Mouse (Mus musculus) erythroblast, embryonic 14.5 days (primary cell): ENCODE results near the gene Cuedc1. TPM values are rescaled to one million over a fixed set of nuclear protein-coding genes. Genes with fewer than 3 reads are reported as not detected.

ENCODE experiments used
- H3K27me3 ChIP-seq: 2 replicates; pipeline ENCODE4 v1.6.1; 2012; ENCODE audit warnings: inconsistent platforms; ENCODE audit not compliant: control insufficient read depth
- H3K36me3 ChIP-seq: 2 replicates; pipeline ENCODE4 v1.6.1; 2012; ENCODE audit warnings: mild to moderate bottlenecking, inconsistent platforms; ENCODE audit not compliant: control insufficient read depth
- H3K4me1 ChIP-seq: 2 replicates; pipeline ENCODE4 v1.6.1; 2012; ENCODE audit warnings: inconsistent platforms; ENCODE audit not compliant: control insufficient read depth
- H3K4me3 ChIP-seq: replicated peaks from 2 replicates; pipeline ENCODE3; 2012; ENCODE audit warnings: moderate library complexity, mild to moderate bottlenecking, inconsistent platforms
- H3K9me3 ChIP-seq: 2 replicates; pipeline ENCODE4 v1.6.1; 2012; ENCODE audit warnings: low read length, inconsistent platforms, mixed read lengths; ENCODE audit not compliant: control insufficient read depth
- GATA1 ChIP-seq: IDR thresholded peaks from 2 replicates; pipeline ENCODE4 v1.6.1; 2012; ENCODE audit warnings: low read length, inconsistent platforms, mixed read lengths
- TAL1 ChIP-seq: IDR thresholded peaks from 3 replicates; pipeline ENCODE4 v1.6.1; 2012; ENCODE audit warnings: low read length, inconsistent platforms, mixed read lengths
- polyA plus RNA-seq: library from polyadenylated mRNA; stranded (reverse); fragments of >175 nt; gene quantifications from 2 replicates; pipeline ENCODE4 v1.2.3, GENCODE M21; 2012

Cuedc1 gene
- polyA plus RNA-seq, 1 experiment, result 0.05 TPM

DNA sequence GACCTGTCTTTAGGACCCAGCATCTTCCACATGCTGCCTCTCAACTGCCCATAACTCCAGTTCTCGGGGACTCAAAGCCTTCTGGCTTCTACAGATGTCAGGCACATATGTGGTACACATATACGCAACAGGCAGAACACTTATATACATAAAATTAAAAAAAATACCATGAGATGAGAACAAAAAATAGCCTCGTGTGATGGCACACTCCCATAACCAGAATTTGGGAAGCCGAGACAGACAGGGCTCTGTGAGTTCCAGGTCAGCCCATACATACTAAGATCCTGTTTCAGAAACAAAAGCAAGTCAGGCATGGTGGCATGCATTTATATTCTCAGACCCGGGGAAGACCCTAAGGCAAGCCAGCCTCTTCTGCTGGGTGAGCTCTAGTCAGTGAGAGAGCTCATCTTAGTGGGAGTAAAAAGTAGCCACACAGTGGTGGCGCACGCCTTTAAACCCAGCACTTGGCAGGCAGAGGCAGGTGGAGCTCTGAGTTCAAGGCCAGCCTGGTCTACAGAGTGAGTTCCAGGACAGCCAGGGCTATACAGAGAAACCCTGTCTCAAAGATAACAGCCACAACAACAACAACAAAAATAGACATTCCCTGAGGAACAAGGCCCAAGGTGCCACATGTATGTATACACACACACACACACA lies 14.9 kb downstream of the Cuedc1 start:
- TF ChIP-seq GATA1 (no peak), TAL1 (no peak)
- H3K9me3 ChIP-seq, result no peaks in the 10 kb centered on the region
- H3K36me3 ChIP-seq, result no peaks in the 10 kb centered on the region
- H3K27me3 ChIP-seq, result peaks cover 5% of the 10 kb centered on the region; the same call in 1 of the 2 replicates
- H3K4me1 ChIP-seq, result no peaks in the 10 kb centered on the region
- H3K4me3 ChIP-seq, result no peak overlapping the region

DNA sequence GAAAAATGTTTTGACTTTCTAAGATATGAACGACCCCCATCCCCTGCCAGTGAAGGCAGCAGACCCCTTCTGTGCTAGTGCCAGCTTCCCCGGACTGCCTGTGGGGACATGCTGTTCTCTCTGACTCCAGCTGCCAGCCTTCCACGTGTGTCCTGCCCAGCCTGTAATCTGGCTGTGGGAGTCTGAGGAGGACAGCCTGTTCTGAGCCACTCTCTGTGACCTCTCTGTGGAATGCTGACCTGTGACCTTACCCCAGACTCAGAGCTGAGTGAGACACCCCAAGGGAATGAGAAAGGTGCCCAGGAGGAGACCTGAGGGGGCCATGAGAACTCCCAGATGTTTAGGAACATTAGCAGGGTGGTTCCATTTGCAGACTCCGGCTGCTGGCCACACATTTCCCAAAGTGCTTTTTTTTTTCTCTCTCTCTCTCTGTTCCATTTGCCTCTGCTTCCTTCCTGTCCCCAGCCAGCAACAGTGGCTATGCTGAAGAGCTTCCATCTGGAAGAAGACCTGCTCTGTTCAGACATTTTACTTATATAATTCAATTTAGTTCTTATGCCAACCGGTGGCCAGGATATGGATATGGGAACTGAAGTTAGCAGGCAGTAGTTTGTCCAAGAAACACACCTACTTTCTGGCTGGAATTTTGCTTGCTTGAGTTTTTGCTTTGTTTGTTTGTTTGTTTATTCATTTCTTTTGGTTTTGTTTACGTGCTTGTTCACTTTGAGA lies 15.8 kb downstream of the Cuedc1 start:
- H3K9me3 ChIP-seq, result no peaks in the 10 kb centered on the region
- peaks cover 6% of the 10 kb centered on the region; the same call in 1 of the 2 replicates for H3K27me3 ChIP-seq
- H3K4me3 ChIP-seq, result no peak overlapping the region
- H3K36me3 ChIP-seq, result no peaks in the 10 kb centered on the region
- no peak for TF ChIP-seq TAL1
- TF ChIP-seq GATA1, result no peak
- H3K4me1 ChIP-seq, result no peaks in the 10 kb centered on the region

DNA sequence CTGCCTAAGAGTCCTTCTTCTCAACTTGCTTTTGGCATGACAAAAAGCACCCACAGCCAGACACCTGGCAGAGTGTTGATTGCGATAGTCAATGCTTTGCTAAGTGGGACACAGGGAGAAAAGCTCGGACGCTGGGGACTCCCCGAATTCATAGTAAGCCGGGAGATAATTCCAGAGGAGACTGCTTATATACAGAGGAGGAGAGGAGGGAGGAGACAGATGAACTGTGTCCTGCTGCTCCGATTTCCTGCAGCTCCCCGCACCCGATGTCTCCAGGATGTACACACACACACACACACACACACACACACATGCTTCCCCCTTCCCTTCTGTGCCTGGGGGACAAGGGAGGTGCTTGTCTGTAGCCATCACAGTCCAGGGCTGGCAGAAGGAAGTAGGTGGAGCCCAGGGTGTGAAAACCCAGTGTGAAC lies 17.0 kb downstream of the Cuedc1 start:
- Histone ChIP-seq H3K9me3 (no peaks in the 10 kb centered on the region), H3K36me3 (no peaks in the 10 kb centered on the region), H3K27me3 (peaks cover 12% of the 10 kb centered on the region; the same call in 1 of the 2 replicates), H3K4me1 (no peaks in the 10 kb centered on the region), H3K4me3 (no peak overlapping the region)
- TF ChIP-seq GATA1, result no peak
- TF ChIP-seq TAL1, result no peak

DNA sequence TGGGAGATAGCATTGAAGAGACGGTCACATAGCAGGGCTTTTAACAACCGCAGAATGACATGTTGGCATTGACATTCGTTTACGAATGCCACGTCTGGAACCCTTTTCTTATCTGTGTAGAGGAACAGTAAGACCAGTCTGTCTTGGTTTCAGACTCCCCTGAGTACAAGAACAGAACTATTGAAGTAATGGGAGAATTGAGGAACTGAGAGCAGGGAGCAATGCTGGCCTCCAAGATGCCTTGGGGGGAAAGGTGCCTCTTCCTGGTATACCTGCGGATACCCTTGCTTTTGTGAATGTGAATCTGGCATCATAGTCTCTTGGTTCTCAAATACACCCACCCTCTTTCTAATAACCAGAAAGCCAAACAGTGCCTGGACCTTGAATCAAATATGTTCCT lies 18.7 kb downstream of the Cuedc1 start:
- Histone ChIP-seq H3K27me3 (peaks cover 12% of the 10 kb centered on the region; the same call in 1 of the 2 replicates), H3K4me1 (no peaks in the 10 kb centered on the region), H3K36me3 (no peaks in the 10 kb centered on the region), H3K9me3 (no peaks in the 10 kb centered on the region), H3K4me3 (no peak overlapping the region)
- TF ChIP-seq GATA1, result no peak
- no peak for TF ChIP-seq TAL1

GRCm38 (mm10) chr11:88117356-88118090 lies 19.7 kb downstream of the Cuedc1 start:
- Histone ChIP-seq H3K4me3 (no peak overlapping the region), H3K4me1 (no peaks in the 10 kb centered on the region), H3K9me3 (no peaks in the 10 kb centered on the region)

GRCm38 (mm10) chr11:88118091-88118440 lies 20.2 kb downstream of the Cuedc1 start:
- Histone ChIP-seq H3K27me3 (peaks cover 12% of the 10 kb centered on the region; the same call in 1 of the 2 replicates), H3K9me3 (no peaks in the 10 kb centered on the region), H3K36me3 (no peaks in the 10 kb centered on the region), H3K4me3 (no peak overlapping the region), H3K4me1 (no peaks in the 10 kb centered on the region)
- TF ChIP-seq GATA1 (no peak), TAL1 (no peak)

More at GRCm38 (mm10) chr11:88117356-88118090, 19.7 kb downstream of the Cuedc1 start:
- Histone ChIP-seq H3K27me3 (peaks cover 12% of the 10 kb centered on the region; the same call in 1 of the 2 replicates), H3K36me3 (no peaks in the 10 kb centered on the region)
- no peak for TF ChIP-seq TAL1
- TF ChIP-seq GATA1, result no peak

DNA sequence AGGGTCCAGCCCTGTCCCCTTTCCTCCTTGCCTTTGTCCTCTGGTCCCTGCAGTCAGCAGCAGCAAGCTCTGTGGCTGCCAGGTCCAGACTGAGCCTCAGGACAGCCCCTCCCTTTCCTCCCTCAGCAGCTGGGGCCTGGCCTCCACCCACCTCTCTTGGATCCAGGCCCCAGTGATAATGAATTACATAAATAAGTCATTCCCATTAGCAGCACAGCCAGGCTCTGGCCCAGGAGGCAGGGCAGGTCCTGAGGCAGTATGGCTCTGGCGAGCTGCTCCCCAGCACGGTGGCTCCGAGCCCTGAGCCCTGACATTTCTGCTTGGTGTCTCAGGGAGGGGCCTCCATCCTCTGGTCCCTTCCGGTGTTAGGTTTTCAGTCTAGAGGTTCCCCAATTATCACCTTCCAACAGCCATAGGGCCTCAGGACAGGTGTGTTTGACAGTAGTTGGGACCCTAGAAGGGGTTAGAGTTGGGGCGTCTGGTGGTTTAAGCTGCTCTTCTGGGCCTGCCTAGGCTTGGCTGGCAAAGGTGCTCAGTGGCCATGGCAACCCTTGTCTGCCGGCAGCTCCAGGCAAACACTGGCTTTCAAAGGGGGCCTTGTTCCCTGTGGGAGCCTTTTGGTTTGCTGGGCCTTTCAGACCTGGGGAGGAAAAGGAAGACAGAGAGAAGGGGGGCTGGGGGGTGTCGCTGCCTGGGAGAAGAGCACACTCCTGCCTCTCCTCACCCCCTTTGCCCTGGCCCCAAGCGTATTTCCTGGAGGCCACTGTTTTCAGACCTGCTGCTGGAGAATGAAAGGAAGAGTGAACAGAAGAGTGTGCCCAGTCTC lies 21.2 kb downstream of the Cuedc1 start:
- Histone ChIP-seq H3K36me3 (no peaks in the 10 kb centered on the region), H3K9me3 (no peaks in the 10 kb centered on the region), H3K4me3 (no peak overlapping the region), H3K27me3 (peaks cover 12% of the 10 kb centered on the region; the same call in 1 of the 2 replicates), H3K4me1 (no peaks in the 10 kb centered on the region)
- TF ChIP-seq GATA1, result no peak

DNA sequence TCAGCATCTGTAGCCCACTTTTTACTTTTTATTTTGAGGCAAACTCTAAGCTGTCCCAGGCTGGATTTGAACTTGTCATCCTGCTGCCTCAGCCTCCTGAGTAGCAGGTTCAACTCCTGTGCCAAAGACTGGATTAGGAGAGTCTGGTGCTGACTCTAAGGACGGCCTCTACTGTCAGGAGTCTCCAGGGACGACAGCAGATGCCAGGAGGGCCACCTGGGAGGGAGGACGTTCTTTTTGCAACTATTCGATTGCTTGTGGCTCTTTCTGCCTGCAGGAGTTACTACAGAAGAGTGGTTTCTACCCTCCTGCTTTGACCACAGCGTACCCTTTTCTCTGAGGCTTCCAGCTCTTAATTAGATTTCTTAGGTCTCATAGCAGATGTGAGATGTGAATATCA lies 24.7 kb downstream of the Cuedc1 start:
- no peaks in the 10 kb centered on the region for H3K9me3 ChIP-seq
- H3K36me3 ChIP-seq, result no peaks in the 10 kb centered on the region
- H3K27me3 ChIP-seq, result peaks cover 7% of the 10 kb centered on the region; the same call in 1 of the 2 replicates
- no peak for TF ChIP-seq GATA1
- TF ChIP-seq TAL1, result no peak
- H3K4me1 ChIP-seq, result no peaks in the 10 kb centered on the region
- H3K4me3 ChIP-seq, result no peak overlapping the region
